Mouse (Mus musculus): ENCODE measurements around the gene Nkapd1. TPM values are rescaled to one million over a fixed set of nuclear protein-coding genes. Genes with fewer than 3 reads are reported as not detected.
A peak's percentile ranks its signal among the peaks of the same experiment; 100 is the strongest.

The Nkapd1 gene
- total and polyA plus RNA-seq, 2 experiments from 2014 or later = 10.7 to 21.2 TPM

- H3K4me3 ChIP-seq (ENCODE audit: low read length) = peak overlapping the region; percentile 98
- 65% methylated on average over 9 of the region's 9 CpGs for WGBS
- peaks cover 4% of the 10 kb centered on the region; the same call in 1 of the 2 replicates for H3K4me1 ChIP-seq (ENCODE audit: insufficient read depth, low read length)
- H3K9ac ChIP-seq (replicated peaks; ENCODE audit: low read length) = no peak overlapping the region
- peaks cover 16% of the 10 kb centered on the region; the same call in 1 of the 2 replicates for H3K36me3 ChIP-seq (ENCODE audit: insufficient read depth, low read length)
- DNase-seq (ENCODE audit: low spot score) = no peak
- no peak for TF ChIP-seq CTCF (IDR thresholded peaks at IDR 0.05; ENCODE audit: low read depth)
- no peaks in the 10 kb centered on the region for H3K9me3 ChIP-seq (ENCODE audit: low read length)
- H3K27me3 ChIP-seq (ENCODE audit: insufficient read depth, low read length) = no peaks in the 10 kb centered on the region
- H3K27ac ChIP-seq = no peak overlapping the region
- H3K4me2 ChIP-seq (ENCODE audit: low read depth, low read length) = peak overlapping the region; percentile 75
- no peak for ATAC-seq
These were observed 598 bp upstream of the Nkapd1 start for GRCm38 (mm10) chr9:50617794-50618330.

GRCm38 (mm10) chr9:50616161-50616560 is 1.1 kb downstream of the Nkapd1 start:
- Histone ChIP-seq H3K4me2 (ENCODE audit: low read depth, low read length) (peak overlapping the region; percentile 75), H3K9me3 (ENCODE audit: low read length) (no peaks in the 10 kb centered on the region), H3K36me3 (ENCODE audit: insufficient read depth, low read length) (peaks cover 21% of the 10 kb centered on the region; the same call in 1 of the 2 replicates), H3K4me3 (ENCODE audit: low read length) (peak overlapping the region; percentile 98), H3K27me3 (ENCODE audit: insufficient read depth, low read length) (no peaks in the 10 kb centered on the region), H3K27ac (peak overlapping the region; percentile 96; the same call in 1 of the 2 replicates), H3K4me1 (ENCODE audit: insufficient read depth, low read length) (peaks cover 4% of the 10 kb centered on the region; the same call in 1 of the 2 replicates), H3K9ac (replicated peaks; ENCODE audit: low read length) (peak overlapping the region; percentile 94)
- ATAC-seq (no peak), DNase-seq (ENCODE audit: low spot score) (no peak)
- TF ChIP-seq CTCF (IDR thresholded peaks at IDR 0.05; ENCODE audit: low read depth) = no peak
- 39% methylated on average over 11 of the region's 11 CpGs for WGBS

GRCm38 (mm10) chr9:50612115-50612514 is 5.1 kb downstream of the Nkapd1 start:
- peaks cover 25% of the 10 kb centered on the region; the same call in 1 of the 2 replicates for H3K36me3 ChIP-seq (ENCODE audit: insufficient read depth, low read length)
- WGBS = 91% methylated on average over 4 of the region's 4 CpGs
- peaks cover 4% of the 10 kb centered on the region; the same call in 1 of the 2 replicates for H3K4me1 ChIP-seq (ENCODE audit: insufficient read depth, low read length)
- no peaks in the 10 kb centered on the region for H3K9me3 ChIP-seq (ENCODE audit: low read length)
- no peak overlapping the region for H3K4me3 ChIP-seq (ENCODE audit: low read length)
- H3K4me2 ChIP-seq (ENCODE audit: low read depth, low read length) = no peak overlapping the region
- no peak overlapping the region for H3K9ac ChIP-seq (replicated peaks; ENCODE audit: low read length)
- H3K27ac ChIP-seq = no peak overlapping the region
- TF ChIP-seq CTCF (IDR thresholded peaks at IDR 0.05; ENCODE audit: low read depth) = no peak
- DNase-seq (ENCODE audit: low spot score) (no peak), ATAC-seq (no peak)
- H3K27me3 ChIP-seq (ENCODE audit: insufficient read depth, low read length) = no peaks in the 10 kb centered on the region

GRCm38 (mm10) chr9:50604338-50604737 is 12.9 kb downstream of the Nkapd1 start:
- Histone ChIP-seq H3K9me3 (ENCODE audit: low read length) (no peaks in the 10 kb centered on the region), H3K4me2 (ENCODE audit: low read depth, low read length) (peak overlapping the region; percentile 86), H3K4me1 (ENCODE audit: insufficient read depth, low read length) (peaks cover 17% of the 10 kb centered on the region), H3K27me3 (ENCODE audit: insufficient read depth, low read length) (no peaks in the 10 kb centered on the region), H3K4me3 (ENCODE audit: low read length) (peak overlapping the region; percentile 90), H3K27ac (peak overlapping the region; percentile 87), H3K9ac (replicated peaks; ENCODE audit: low read length) (peak overlapping the region; percentile 86), H3K36me3 (ENCODE audit: insufficient read depth, low read length) (peaks cover 17% of the 10 kb centered on the region)
- peak; percentile 16 for DNase-seq (ENCODE audit: low spot score)
- WGBS = 5% methylated on average over 6 of the region's 6 CpGs
- no peak for TF ChIP-seq CTCF (IDR thresholded peaks at IDR 0.05; ENCODE audit: low read depth)
- no peak for ATAC-seq

GRCm38 (mm10) chr9:50603998-50604324 is 13.3 kb downstream of the Nkapd1 start:
- H3K27ac ChIP-seq = peak overlapping the region; percentile 87
- WGBS = under 1% methylated on average over 24 of the region's 24 CpGs
- TF ChIP-seq CTCF (IDR thresholded peaks at IDR 0.05; ENCODE audit: low read depth) = peak; percentile 65
- peak overlapping the region; percentile 86 for H3K9ac ChIP-seq (replicated peaks; ENCODE audit: low read length)
- H3K4me3 ChIP-seq (ENCODE audit: low read length) = peak overlapping the region; percentile 90
- peaks cover 17% of the 10 kb centered on the region for H3K4me1 ChIP-seq (ENCODE audit: insufficient read depth, low read length)
- ATAC-seq = peak; percentile 92
- H3K9me3 ChIP-seq (ENCODE audit: low read length) = no peaks in the 10 kb centered on the region
- peak overlapping the region; percentile 86 for H3K4me2 ChIP-seq (ENCODE audit: low read depth, low read length)
- DNase-seq (ENCODE audit: low spot score) = no peak
- H3K27me3 ChIP-seq (ENCODE audit: insufficient read depth, low read length) = no peaks in the 10 kb centered on the region
- peaks cover 19% of the 10 kb centered on the region for H3K36me3 ChIP-seq (ENCODE audit: insufficient read depth, low read length)

- H3K27ac ChIP-seq = peak within 1 kb of the TSS; percentile 87
- H3K4me2 ChIP-seq (ENCODE audit: low read depth, low read length) = peak within 1 kb of the TSS; percentile 86
- ATAC-seq = peak; percentile 98
- H3K4me3 ChIP-seq (ENCODE audit: low read length) = peak within 1 kb of the TSS; percentile 90
- peak within 1 kb of the TSS; percentile 86 for H3K9ac ChIP-seq (replicated peaks; ENCODE audit: low read length)
- under 1% methylated on average over 48 of the region's 48 CpGs for WGBS
- peaks cover 17% of the 10 kb centered on the region for H3K4me1 ChIP-seq (ENCODE audit: insufficient read depth, low read length)
- no peaks in the 10 kb centered on the region for H3K9me3 ChIP-seq (ENCODE audit: low read length)
- peak; percentile 98 for DNase-seq (ENCODE audit: low spot score)
- no peaks in the 10 kb centered on the region for H3K27me3 ChIP-seq (ENCODE audit: insufficient read depth, low read length)
- H3K36me3 ChIP-seq (ENCODE audit: insufficient read depth, low read length) = peaks cover 25% of the 10 kb centered on the region
- no peak for TF ChIP-seq CTCF (IDR thresholded peaks at IDR 0.05; ENCODE audit: low read depth)
These were observed 13.9 kb downstream of the Nkapd1 start, which contains the start of the genes Sdhd and Timm8b for GRCm38 (mm10) chr9:50603189-50603997. Gene Sdhd, minus strand, starts transcription at chr9:50603812. Gene Timm8b, plus strand, starts transcription at chr9:50603910.
